Mouse (Mus musculus) brain, embryonic 14.5 days (tissue): ENCODE measurements around the gene Hoxa9.

Experiments
- CTCF ChIP-seq: fragments of 200-500 bp; IDR thresholded peaks from 2 replicates; pipeline ENCODE4 v1.5.1; 2012; ENCODE audit warnings: inconsistent platforms, mild to moderate bottlenecking, moderate library complexity, borderline replicate concordance; ENCODE audit not compliant: insufficient read depth, insufficient read length; ENCODE audit errors: extremely low read depth
- POLR2A ChIP-seq: fragments of 200-500 bp; IDR thresholded peaks from 2 replicates; pipeline ENCODE4 v1.6.1; 2012; ENCODE audit warnings: mild to moderate bottlenecking, inconsistent platforms, borderline replicate concordance; ENCODE audit not compliant: poor library complexity, insufficient read depth, insufficient read length, severe bottlenecking; ENCODE audit errors: extremely low read depth

DNA sequence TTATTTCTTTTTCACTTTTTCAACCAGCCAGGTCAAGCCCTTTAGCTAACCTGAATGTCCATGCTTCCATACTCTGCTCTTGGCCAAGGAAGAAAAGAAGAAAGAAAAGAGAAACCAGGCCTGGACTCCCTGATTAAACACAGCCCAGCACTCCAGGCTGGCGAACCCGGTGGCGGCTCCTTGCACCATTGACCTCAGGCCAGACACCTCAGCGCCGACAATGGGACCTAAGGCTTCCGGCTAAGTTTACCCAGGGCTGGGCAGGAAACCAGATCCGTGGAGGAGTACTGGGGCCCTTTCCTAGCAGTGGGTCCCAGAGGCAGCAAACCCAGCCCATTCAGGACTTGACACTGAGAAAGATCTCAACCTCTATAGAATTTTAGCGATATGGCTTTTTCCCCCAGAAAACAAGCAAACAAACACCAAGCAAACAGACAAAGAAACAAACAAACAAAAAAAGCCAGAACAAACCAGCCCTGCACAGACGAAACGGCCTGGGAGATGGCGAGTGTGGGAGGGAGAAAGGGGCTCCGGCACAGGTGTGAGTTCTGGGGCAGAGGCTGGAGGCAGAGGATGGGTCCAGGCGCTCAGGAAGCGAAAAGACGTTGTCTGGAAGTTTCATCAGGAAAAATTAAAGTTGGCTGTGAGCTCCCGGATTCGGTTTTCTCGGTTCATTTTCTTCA, 1.1 kb upstream of the Hoxa9 start:
- no peak for TF ChIP-seq CTCF
- no peak for TF ChIP-seq POLR2A
